Mouse (Mus musculus) midbrain, postnatal 0 days (tissue): ENCODE measurements around the gene Serpini2. TPM values are rescaled to one million over a fixed set of nuclear protein-coding genes. Genes with fewer than 3 reads are reported as not detected.
A peak's percentile ranks its signal among the peaks of the same experiment; 100 is the strongest.

Experiments used
- ATAC-seq: fragments of 200-750 bp; cut with Nextera tagmentation; 2 replicates; pipeline ENCODE4 v1.8.0; 2017; ENCODE audit warnings: moderate number of reproducible peaks, mild to moderate bottlenecking, moderate TSS enrichment, moderate library complexity; ENCODE audit not compliant: low FRiP score
- DNase-seq: peaks from one replicate; pipeline ENCODE4 v3.0.0-alpha.2; 2015; ENCODE audit warnings: low spot score
- H3K27ac ChIP-seq: fragments of 300-500 bp; sonication (generic); 2 replicates; pipeline ENCODE4 v1.5.1; 2014; ENCODE audit warnings: low read depth, mild to moderate bottlenecking, low read length, mixed read lengths
- H3K27me3 ChIP-seq: fragments of 300-500 bp; sonication (generic); 2 replicates; pipeline ENCODE4 v1.6.1; 2014; ENCODE audit warnings: low read length, control low read depth, mixed read lengths; ENCODE audit not compliant: insufficient read depth
- H3K36me3 ChIP-seq: fragments of 300-500 bp; sonication (generic); 2 replicates; pipeline ENCODE4 v1.6.1; 2014; ENCODE audit warnings: low read length, control low read depth, mixed read lengths; ENCODE audit not compliant: insufficient read depth
- H3K4me1 ChIP-seq: fragments of 300-500 bp; sonication (generic); 2 replicates; pipeline ENCODE4 v1.6.1; 2014; ENCODE audit warnings: mild to moderate bottlenecking, control low read depth, antibody characterized with exemption, low read length, mixed read lengths; ENCODE audit not compliant: insufficient read depth
- H3K4me2 ChIP-seq: fragments of 300-500 bp; sonication (generic); 2 replicates; pipeline ENCODE4 v1.6.1; 2014; ENCODE audit warnings: low read depth, mild to moderate bottlenecking, low read length, mixed read lengths; ENCODE audit not compliant: poor library complexity, severe bottlenecking
- H3K4me3 ChIP-seq: fragments of 300-500 bp; sonication (generic); 2 replicates; pipeline ENCODE4 v1.5.1; 2014; ENCODE audit warnings: low read depth, mild to moderate bottlenecking, low read length, moderate library complexity
- H3K9ac ChIP-seq: fragments of 300-500 bp; sonication (generic); replicated peaks from 2 replicates; pipeline ENCODE4 v1.6.1; 2014; ENCODE audit warnings: mild to moderate bottlenecking, low read length, moderate library complexity, mixed read lengths; ENCODE audit not compliant: poor library complexity, severe bottlenecking
- H3K9me3 ChIP-seq: fragments of 300-500 bp; sonication (generic); 2 replicates; pipeline ENCODE4 v1.6.1; 2016; ENCODE audit warnings: low read length, control low read depth
- CTCF ChIP-seq: IDR thresholded peaks from 2 replicates; pipeline ENCODE4 v1.5.1; 2016; ENCODE audit warnings: antibody characterized with exemption, mild to moderate bottlenecking
- WGBS: fragments of 180-500 bp; shearing (Covaris S2); extraction: QIAGEN DNeasy Blood & Tissue Kit; methylation state at CpG from one replicate; pipeline ENCODE4 v1.1.7; 2014; 5-methylcytosine and 5-hydroxymethylcytosine counted together
- polyA plus RNA-seq: library from polyadenylated mRNA; unstranded; fragments of >200 nt; fragmentation: Nextera tagmentation; extraction: Ambion mirVana; gene quantifications from 2 replicates; pipeline ENCODE4 v1.2.1, GENCODE M21; 2015
- total RNA-seq: library from RNA; depleted of rRNA; stranded (reverse); fragments of >200 nt; gene quantifications from 2 replicates; pipeline ENCODE4 v1.2.3, GENCODE M21; 2014

The Serpini2 gene
- total and polyA plus RNA-seq, 2 experiments from 2014 or later: not detected

DNA sequence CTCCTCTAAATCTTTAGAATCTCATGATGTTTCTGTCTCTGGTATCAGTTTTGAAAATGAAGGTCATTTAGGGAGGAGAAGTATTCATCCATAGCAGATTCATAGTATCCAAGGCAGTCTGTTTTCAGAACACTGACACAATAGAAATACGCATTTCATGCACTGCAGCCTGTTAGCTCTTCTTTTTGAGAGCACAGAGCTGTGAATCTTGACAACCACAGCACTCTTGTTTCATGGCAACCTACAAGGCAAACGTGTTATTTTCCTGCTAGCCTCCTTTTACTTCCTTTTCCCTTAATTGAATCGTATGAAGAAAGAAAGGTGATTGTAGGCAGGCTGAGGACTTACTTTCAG lies 27.9 kb upstream of the Serpini2 start:
- H3K4me3 ChIP-seq: no peak overlapping the region
- H3K9ac ChIP-seq: no peak overlapping the region
- ATAC-seq (peak; percentile 35; the same call in 1 of the 2 replicates), DNase-seq (no peak)
- 22% methylated on average over 3 of the region's 3 CpGs for WGBS
- H3K4me1 ChIP-seq: peaks cover 7% of the 10 kb centered on the region; the same call in 1 of the 2 replicates
- no peaks in the 10 kb centered on the region for H3K27me3 ChIP-seq
- TF ChIP-seq CTCF: no peak
- no peaks in the 10 kb centered on the region for H3K9me3 ChIP-seq
- H3K4me2 ChIP-seq: no peak overlapping the region
- H3K36me3 ChIP-seq: no peaks in the 10 kb centered on the region
- peak overlapping the region; percentile 43; the same call in 1 of the 2 replicates for H3K27ac ChIP-seq

DNA sequence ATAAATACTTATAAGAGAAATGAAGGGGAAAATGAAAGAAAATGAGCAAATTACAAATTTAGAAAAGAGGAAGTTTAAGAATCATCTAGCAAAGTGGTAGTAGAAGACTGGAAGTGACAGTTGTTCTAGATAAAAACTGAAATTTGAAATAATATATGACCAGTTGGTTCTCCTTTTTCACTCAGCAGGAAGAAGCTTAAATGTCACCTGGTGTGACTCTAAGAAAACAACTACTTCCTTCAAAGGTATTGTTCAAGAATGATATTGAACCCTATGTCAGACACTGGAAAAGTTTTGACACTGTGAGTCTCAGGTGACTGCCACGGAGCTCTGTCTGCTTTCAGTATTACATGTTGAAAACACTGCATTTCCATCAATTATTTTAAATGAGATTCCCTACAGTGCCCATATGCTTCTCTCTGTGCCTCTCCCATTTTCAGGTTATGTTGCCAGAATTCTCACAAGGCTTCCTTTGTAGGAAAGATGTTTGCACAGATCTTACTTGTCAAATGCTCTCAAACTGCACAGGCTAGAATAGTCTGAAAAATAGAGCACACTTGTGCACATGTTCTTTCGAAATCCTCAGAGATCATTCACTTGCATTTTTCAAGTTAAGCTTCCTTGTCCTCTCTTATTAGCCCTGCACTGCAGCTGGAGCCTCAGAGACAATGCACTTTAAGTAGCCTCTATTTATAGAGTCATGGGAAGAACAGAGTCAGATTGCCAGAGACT lies 27.3 kb upstream of the Serpini2 start:
- TF ChIP-seq CTCF: no peak
- H3K27me3 ChIP-seq: no peaks in the 10 kb centered on the region
- WGBS: 22% methylated on average over 2 of the region's 2 CpGs
- H3K9ac ChIP-seq: no peak overlapping the region
- peak overlapping the region; percentile 43; the same call in 1 of the 2 replicates for H3K27ac ChIP-seq
- peaks cover 7% of the 10 kb centered on the region; the same call in 1 of the 2 replicates for H3K4me1 ChIP-seq
- peak; percentile 38 for DNase-seq
- H3K36me3 ChIP-seq: no peaks in the 10 kb centered on the region
- ATAC-seq: peak; percentile 58
- H3K4me3 ChIP-seq: no peak overlapping the region
- H3K9me3 ChIP-seq: no peaks in the 10 kb centered on the region
- no peak overlapping the region for H3K4me2 ChIP-seq

DNA sequence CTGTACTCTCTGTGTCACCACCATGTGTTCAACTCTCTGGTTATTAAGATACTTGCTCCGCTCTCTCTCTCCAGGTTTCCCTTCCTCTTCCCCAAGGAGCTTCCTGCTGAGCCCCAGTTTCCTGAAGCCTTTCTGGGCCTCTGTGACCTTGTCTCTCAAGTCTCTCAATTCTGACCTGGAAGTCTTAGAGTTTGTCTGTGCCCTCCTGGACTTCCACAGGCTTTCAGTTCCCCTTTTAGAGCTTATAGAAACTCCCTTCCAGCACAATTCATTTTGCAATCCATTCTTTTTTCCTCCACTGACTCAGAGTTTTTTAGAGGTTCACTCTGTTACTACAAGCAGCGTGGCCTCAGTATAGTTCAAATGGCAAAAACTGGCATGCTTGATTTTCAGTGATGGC lies 23.4 kb upstream of the Serpini2 start:
- TF ChIP-seq CTCF: no peak
- no peak overlapping the region for H3K27ac ChIP-seq
- ATAC-seq: no peak
- H3K9ac ChIP-seq: no peak overlapping the region
- H3K4me2 ChIP-seq: no peak overlapping the region
- peaks cover 7% of the 10 kb centered on the region; the same call in 1 of the 2 replicates for H3K4me1 ChIP-seq
- H3K4me3 ChIP-seq: no peak overlapping the region
- WGBS: 86% methylated on average over 2 of the region's 2 CpGs
- no peaks in the 10 kb centered on the region for H3K36me3 ChIP-seq
- H3K27me3 ChIP-seq: no peaks in the 10 kb centered on the region
- DNase-seq: no peak
- no peaks in the 10 kb centered on the region for H3K9me3 ChIP-seq

DNA sequence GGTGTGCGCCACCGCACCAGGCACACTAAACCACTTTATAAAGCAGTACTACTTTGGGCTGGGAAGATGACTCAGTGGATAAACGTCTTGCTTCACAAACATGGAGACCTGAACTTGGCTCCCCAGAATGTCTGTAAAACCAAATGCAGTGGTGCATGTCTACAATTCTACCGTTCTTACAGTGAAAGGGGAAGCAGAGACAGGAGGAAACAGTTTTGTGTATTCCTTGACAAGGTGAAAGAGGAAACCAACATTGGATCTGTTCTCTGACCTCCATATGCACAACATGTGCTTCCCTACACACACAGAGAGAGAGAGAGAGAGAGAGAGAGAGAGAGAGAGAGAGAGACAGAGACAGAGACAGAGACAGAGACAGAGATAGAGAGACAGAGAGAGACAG lies 7.6 kb upstream of the Serpini2 start:
- H3K27ac ChIP-seq: no peak overlapping the region
- ATAC-seq: no peak
- H3K4me3 ChIP-seq: no peak overlapping the region
- no peaks in the 10 kb centered on the region for H3K4me1 ChIP-seq
- no peaks in the 10 kb centered on the region for H3K27me3 ChIP-seq
- no peak for TF ChIP-seq CTCF
- H3K36me3 ChIP-seq: no peaks in the 10 kb centered on the region
- no peaks in the 10 kb centered on the region for H3K9me3 ChIP-seq
- no peak for DNase-seq
- no peak overlapping the region for H3K4me2 ChIP-seq
- no peak overlapping the region for H3K9ac ChIP-seq
- WGBS: 87% methylated on average over 4 of the region's 4 CpGs

DNA sequence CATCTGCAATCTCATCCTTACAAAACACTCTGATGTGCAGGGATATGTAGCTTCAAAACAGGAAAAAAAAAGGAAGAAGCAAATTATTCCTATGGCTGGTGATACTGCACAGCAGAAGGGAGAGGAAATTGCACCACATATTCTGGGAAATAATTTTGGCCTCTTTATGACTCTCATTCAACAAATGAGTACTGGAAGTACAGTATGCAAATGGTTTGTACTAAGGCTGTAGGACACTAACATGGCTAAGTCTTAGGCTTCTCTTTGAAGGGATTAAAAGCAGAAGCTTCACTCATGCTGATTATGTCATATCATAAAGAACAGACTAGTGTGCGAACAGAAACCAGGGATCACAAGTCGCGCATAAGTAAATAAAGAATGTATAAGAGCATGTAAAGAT lies 6.6 kb upstream of the Serpini2 start:
- no peak overlapping the region for H3K9ac ChIP-seq
- H3K27me3 ChIP-seq: no peaks in the 10 kb centered on the region
- ATAC-seq: no peak
- H3K4me2 ChIP-seq: no peak overlapping the region
- H3K4me1 ChIP-seq: no peaks in the 10 kb centered on the region
- WGBS: 77% methylated on average over 3 of the region's 3 CpGs
- DNase-seq: no peak
- H3K27ac ChIP-seq: no peak overlapping the region
- TF ChIP-seq CTCF: no peak
- no peak overlapping the region for H3K4me3 ChIP-seq
- no peaks in the 10 kb centered on the region for H3K9me3 ChIP-seq
- H3K36me3 ChIP-seq: no peaks in the 10 kb centered on the region

DNA sequence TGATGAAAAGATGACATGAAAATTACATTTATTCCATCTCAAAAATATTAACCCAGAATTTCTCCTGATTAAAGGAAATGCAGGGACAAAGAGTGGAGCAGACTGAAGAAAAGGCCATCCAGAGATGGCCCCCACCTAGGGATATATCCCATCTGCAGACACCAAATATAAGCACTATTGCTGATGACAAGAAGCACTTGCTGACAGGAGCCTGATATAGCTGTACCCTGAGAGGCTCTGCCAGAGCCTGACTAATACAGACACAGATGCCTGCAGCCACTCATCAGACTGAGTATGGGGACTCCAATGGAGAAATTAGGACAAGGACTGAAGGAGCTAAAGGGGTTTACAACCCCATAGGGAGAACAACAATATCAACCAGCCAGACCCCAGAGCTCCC lies 5.2 kb upstream of the Serpini2 start:
- Histone ChIP-seq H3K9me3 (no peaks in the 10 kb centered on the region), H3K27ac (no peak overlapping the region), H3K4me3 (no peak overlapping the region), H3K9ac (no peak overlapping the region), H3K4me1 (no peaks in the 10 kb centered on the region), H3K27me3 (no peaks in the 10 kb centered on the region), H3K4me2 (no peak overlapping the region), H3K36me3 (no peaks in the 10 kb centered on the region)
- DNase-seq (no peak), ATAC-seq (no peak)
- no peak for TF ChIP-seq CTCF
